Mouse (Mus musculus): ENCODE results near the gene Rasal2. TPM values are rescaled to one million over a fixed set of nuclear protein-coding genes. Genes with fewer than 3 reads are reported as not detected.

The Rasal2 gene
- total RNA-seq, 4 experiments from 2014 or later = 20.2 to 26.5 (median 21.6) TPM

- DNase-seq (ENCODE audit: low spot score) = no peak
Observed at GRCm38 (mm10) chr1:157439973-157440641, 27.7 kb upstream of the Rasal2 start.

- no peak for DNase-seq (ENCODE audit: low spot score)
Observed at GRCm38 (mm10) chr1:157439101-157439500, 26.7 kb upstream of the Rasal2 start.

GRCm38 (mm10) chr1:157438290-157438689, 25.9 kb upstream of the Rasal2 start:
- DNase-seq (ENCODE audit: low spot score) = no peak

- no peak for DNase-seq (ENCODE audit: low spot score)
Observed at GRCm38 (mm10) chr1:157435926-157436325, 23.5 kb upstream of the Rasal2 start.

- no peak for DNase-seq (ENCODE audit: low spot score)
Observed at GRCm38 (mm10) chr1:157434404-157434803, 22.0 kb upstream of the Rasal2 start.

GRCm38 (mm10) chr1:157433316-157433715, 20.9 kb upstream of the Rasal2 start:
- DNase-seq (ENCODE audit: low spot score) = no peak

- no peak for DNase-seq (ENCODE audit: low spot score)
Observed at GRCm38 (mm10) chr1:157428366-157428765, 16.0 kb upstream of the Rasal2 start.

GRCm38 (mm10) chr1:157427604-157428003, 15.2 kb upstream of the Rasal2 start:
- DNase-seq (ENCODE audit: low spot score) = no peak

- no peak for DNase-seq (ENCODE audit: low spot score)
Observed at GRCm38 (mm10) chr1:157426933-157427332, 14.5 kb upstream of the Rasal2 start.

- DNase-seq (ENCODE audit: low spot score) = no peak
Observed at GRCm38 (mm10) chr1:157425741-157426427, 13.5 kb upstream of the Rasal2 start.

- DNase-seq (ENCODE audit: low spot score) = no peak
Observed at GRCm38 (mm10) chr1:157417861-157418260, 5.5 kb upstream of the Rasal2 start.

- no peak for DNase-seq (ENCODE audit: low spot score)
Observed at GRCm38 (mm10) chr1:157417414-157417813, 5.0 kb upstream of the Rasal2 start.

- DNase-seq (ENCODE audit: low spot score) = no peak
Observed at GRCm38 (mm10) chr1:157416628-157417027, 4.2 kb upstream of the Rasal2 start.

GRCm38 (mm10) chr1:157415771-157416170, 3.4 kb upstream of the Rasal2 start:
- DNase-seq (ENCODE audit: low spot score) = no peak

GRCm38 (mm10) chr1:157411711-157412380, 549 bp downstream of the Rasal2 start:
- DNase-seq (ENCODE audit: low spot score) = no peak

GRCm38 (mm10) chr1:157411341-157411710, 1.1 kb downstream of the Rasal2 start:
- no peak for DNase-seq (ENCODE audit: low spot score)

GRCm38 (mm10) chr1:157410937-157411336, 1.5 kb downstream of the Rasal2 start:
- DNase-seq (ENCODE audit: low spot score) = no peak

- DNase-seq (ENCODE audit: low spot score) = no peak
Observed at GRCm38 (mm10) chr1:157409648-157410047, 2.7 kb downstream of the Rasal2 start.

GRCm38 (mm10) chr1:157388027-157388426, 24.4 kb downstream of the Rasal2 start:
- DNase-seq (ENCODE audit: low spot score) = no peak

- no peak for DNase-seq (ENCODE audit: low spot score)
Observed at GRCm38 (mm10) chr1:157380694-157381093, 31.7 kb downstream of the Rasal2 start.

- DNase-seq (ENCODE audit: low spot score) = no peak
Observed at GRCm38 (mm10) chr1:157370397-157370796, 42.0 kb downstream of the Rasal2 start.

- DNase-seq (ENCODE audit: low spot score) = no peak
Observed at GRCm38 (mm10) chr1:157368316-157368715, 44.1 kb downstream of the Rasal2 start.

- DNase-seq (ENCODE audit: low spot score) = no peak
Observed at GRCm38 (mm10) chr1:157346661-157347060, 65.7 kb downstream of the Rasal2 start.

Data from heart, adult 8-10 months (tissue).